Mouse (Mus musculus): ENCODE results near the gene 2900011O08Rik.
"Not testable (repeated sequence)": the region's sequence is repeated elsewhere in the genome, so short reads cannot be mapped to it uniquely, and the experiment has no call there.

The 2900011O08Rik gene

DNA sequence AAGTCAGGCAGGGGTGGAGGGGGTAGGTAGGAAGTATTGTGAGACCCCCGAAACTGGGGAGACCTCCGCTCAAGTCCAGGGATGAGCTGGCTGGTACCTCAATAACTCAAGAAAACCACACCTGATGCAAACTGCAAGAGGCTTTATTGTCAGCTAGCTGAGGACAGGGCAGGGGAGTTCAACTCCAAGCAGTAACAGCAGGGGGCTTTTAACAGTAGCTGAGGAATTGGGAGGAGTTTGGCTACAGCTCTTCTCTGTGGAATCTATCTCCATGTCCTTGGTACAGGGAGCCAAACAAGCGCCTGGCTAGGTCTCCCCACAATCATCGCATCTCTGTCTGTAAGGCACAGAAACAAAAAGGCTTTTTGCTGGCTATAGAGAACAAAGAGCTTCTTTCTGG, 80.2 kb downstream of the 2900011O08Rik start:
- in situ Hi-C loops (cut with MboI, MseI): not testable (repeated sequence)

DNA sequence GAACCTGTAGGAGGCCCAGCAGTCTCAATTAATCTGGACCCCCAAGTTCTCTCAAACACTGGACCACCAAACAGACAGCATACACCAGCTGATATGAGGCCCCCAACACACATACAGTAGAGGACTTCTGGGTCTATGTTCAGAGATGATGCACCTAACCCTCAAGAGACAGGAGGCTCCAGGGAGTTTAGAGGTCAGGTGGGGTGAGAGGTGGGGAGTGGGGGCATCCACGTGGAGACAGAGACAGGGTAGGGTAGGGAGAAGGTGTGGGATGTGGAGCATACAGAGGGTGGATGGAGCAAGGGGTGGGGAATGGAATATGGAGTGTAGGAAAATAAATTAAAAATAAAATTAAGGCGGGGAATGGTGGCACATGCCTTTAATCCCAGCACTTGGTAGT, 82.3 kb downstream of the 2900011O08Rik start:
- in situ Hi-C loops (cut with MboI, MseI): not testable (repeated sequence)

DNA sequence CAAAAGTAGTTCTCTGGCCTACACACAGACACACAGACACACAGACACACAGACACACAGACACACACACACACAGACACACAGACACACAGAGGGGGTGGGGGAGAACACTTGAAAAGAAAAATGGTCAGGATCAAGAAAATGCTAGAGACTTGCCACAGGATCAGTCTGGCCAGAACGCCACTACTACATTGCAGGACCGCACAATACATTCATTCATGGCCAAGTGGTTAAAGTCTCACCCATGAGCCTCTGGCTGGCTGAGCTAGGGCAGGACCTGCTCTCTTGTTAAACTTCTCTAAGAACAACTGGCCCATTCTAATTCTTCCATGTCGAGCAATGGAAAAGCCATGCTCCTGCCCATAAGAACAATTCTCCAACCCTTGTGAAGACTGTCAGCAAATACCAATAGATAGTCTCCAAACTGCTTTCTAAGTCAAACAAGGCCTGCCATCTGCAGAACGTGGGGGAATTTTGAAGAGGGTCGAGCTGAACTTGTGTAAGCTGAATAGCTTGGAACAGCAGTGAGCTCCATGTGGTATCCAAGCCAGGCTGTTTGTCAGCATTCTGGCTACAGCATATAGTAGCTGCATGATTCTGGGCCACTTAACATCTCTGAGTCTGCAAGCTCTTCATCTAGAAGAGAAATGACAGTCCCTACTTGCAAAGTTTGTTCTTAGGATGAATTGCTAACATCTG, 84.2 kb downstream of the 2900011O08Rik start:
- in situ Hi-C loops (cut with MboI, MseI): no loop called here

DNA sequence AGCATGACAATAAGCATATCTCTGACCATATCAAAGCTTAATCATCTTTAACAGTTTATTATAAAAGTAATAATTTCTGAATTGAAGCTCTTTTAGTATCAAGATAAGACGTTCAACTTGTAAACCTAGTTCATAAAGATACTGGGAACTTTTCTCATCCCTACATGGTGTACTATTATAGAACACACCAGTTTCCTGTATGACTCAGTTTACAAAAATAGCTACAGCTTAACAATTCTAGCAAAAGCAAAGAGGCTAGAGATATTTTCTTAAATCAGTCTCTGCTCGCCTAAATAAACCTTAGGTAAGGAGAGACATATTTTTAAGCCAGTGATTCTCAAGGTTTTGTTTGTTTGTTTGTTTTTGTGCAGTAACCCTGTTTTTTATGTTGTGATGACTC, 96.5 kb downstream of the 2900011O08Rik start:
- in situ Hi-C loops (cut with MboI, MseI): no loop called here

GRCm38 (mm10) chr16:14088249-14088648, 101.8 kb downstream of the 2900011O08Rik start:
- in situ Hi-C loops (cut with MboI, MseI): no loop called here

DNA sequence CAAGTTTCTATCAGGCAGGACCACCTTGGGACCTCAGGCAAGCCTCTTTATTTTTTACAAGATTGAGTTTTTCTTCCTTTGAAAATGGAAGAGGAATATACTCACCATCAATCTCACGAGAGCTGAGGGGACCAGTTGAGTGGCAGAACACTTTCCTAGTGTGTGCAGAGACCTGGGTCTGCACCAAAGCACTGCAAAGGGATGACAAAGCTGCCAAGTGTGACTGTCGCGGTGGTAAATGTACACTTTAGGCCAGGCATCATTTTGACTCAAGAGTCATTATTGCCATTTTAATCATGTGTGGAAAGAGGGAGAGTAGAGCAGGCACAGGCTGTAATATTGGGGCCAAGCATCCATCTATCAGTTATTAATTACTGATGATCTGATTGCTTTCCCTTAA, 102.9 kb downstream of the 2900011O08Rik start:
- in situ Hi-C loops (cut with MboI, MseI): no loop called here

- in situ Hi-C loops (cut with MboI, MseI): no loop called here
These were observed 105.4 kb downstream of the 2900011O08Rik start for GRCm38 (mm10) chr16:14091771-14092170.

DNA sequence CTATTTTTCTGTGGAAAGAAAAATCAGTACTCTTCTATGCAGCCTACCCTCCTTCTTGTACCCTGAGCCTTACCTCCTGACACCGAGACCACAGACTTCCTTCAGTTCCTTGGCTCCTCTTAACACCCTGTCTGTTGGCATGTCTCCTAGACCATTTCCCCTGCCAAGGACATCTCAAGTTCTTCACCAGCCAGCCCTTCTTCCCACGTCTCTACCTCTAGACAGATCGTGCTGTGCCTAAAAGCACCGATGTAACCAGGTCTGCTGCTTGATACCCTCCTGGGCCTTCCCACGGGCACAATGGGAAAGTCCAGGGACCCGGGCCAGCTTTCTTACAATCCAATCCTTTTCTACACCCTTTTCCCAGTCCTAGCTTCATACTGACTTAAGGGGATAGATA, 119.5 kb downstream of the 2900011O08Rik start:
- in situ Hi-C loops (cut with MboI, MseI): no loop called here

- in situ Hi-C loops (cut with MboI, MseI): no loop called here
These were observed 123.3 kb downstream of the 2900011O08Rik start for GRCm38 (mm10) chr16:14109651-14110230.

DNA sequence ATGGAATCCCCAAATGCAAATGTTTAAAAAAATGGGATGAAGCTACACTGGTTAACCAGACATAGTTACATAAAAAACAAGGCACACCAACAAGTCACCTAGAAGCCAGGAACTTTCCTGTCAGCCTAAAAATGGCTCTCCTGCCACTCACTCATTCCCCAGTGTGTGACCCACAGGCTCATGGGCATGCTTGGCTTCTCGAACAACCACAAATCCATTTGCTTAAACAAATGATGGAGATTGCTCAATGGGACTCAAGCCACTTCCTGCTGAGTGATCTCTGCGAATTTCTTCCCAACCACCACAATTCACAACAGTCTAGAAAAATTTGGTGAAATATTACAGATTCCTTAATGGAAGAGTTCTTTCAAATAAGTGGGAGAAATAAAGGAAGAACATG, 124.5 kb downstream of the 2900011O08Rik start:
- in situ Hi-C loops (cut with MboI, MseI): no loop called here

GRCm38 (mm10) chr16:14112133-14112532, 125.7 kb downstream of the 2900011O08Rik start:
- in situ Hi-C loops (cut with MboI, MseI): no loop called here

DNA sequence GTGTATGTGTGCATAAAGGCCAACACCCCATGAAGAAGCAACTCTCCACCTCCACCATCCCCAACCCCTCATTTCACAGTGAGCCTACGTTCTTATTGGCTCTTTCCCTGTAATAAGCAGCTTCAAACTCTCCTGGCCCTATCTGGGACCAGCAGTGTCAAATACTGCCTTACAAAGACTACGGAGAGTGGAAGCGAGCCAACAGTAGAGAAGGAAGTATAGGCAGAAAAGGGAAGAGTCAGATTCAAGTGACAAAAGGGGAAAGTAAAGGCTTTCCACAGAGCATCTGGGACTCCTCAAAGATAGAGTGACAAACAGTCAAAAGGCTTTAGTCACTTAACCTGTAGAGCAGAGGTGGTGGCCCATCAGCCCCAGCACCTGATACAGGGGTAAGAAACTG, 126.3 kb downstream of the 2900011O08Rik start:
- in situ Hi-C loops (cut with MboI, MseI): no loop called here

GRCm38 (mm10) chr16:14117299-14117698, 130.9 kb downstream of the 2900011O08Rik start:
- in situ Hi-C loops (cut with MboI, MseI): no loop called here

DNA sequence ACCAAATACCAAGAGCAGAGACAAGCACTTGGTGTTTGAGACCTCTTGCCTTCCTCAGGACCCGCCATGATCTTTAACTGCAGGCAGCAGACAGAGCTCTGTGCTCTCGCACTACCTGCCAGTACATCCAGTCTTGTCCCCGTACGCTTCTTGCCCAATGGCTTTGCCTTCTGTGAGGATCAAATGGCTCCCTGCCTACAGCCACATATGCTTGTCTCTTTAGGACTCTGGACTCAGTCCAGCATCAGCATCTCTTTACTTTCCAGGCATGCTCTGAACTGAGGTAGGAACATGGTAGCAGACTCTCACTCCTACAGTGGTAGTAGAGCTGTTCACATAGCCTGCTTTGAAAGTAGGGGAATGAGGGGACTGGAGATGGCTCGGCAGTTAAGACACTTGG, 134.5 kb downstream of the 2900011O08Rik start:
- in situ Hi-C loops (cut with MboI, MseI): no loop called here

- in situ Hi-C loops (cut with MboI, MseI): no loop called here
These were observed 135.2 kb downstream of the 2900011O08Rik start for GRCm38 (mm10) chr16:14121563-14121962.

- in situ Hi-C loops (cut with MboI, MseI): no loop called here
These were observed 136.2 kb downstream of the 2900011O08Rik start for GRCm38 (mm10) chr16:14122586-14122985.

DNA sequence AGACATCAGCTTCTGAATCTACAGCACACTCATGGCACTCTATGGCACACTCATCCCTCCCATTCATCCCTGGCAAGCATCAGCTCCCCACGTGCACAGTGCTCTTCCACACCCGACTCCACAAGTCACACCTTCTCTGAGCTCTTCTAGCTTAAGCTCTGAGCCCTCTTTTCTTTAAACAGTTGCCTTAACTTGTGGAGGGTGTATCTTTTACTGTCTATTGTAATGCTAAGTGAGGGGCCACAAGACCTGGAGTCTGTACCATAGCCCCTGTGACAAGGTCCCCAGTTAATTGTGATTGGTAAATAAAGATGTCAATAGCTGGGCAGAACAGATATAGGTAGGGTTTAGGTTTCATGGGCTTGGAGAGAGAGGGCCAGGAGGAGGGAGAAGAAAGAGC, 137.5 kb downstream of the 2900011O08Rik start:
- in situ Hi-C loops (cut with MboI, MseI): no loop called here

DNA sequence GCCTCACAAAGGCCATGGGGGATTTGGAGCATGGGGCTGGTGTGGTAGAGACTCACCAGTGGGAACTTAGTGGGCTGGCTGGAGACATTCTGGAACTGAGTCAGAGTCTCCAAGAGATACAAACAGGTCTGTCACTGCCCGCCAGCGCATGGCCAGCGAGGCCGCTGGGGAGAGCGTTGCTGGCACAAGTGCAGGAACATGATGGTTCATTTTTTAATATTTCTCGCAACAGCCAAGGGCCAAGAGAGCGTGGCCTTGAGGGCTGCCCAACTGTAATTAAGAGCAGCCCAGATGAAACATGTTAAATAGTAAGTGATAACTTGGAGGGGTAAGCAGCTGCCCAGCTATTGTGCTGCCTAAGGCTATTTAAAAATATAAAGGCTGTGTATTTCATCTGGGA, 138.3 kb downstream of the 2900011O08Rik start:
- in situ Hi-C loops (cut with MboI, MseI): no loop called here

DNA sequence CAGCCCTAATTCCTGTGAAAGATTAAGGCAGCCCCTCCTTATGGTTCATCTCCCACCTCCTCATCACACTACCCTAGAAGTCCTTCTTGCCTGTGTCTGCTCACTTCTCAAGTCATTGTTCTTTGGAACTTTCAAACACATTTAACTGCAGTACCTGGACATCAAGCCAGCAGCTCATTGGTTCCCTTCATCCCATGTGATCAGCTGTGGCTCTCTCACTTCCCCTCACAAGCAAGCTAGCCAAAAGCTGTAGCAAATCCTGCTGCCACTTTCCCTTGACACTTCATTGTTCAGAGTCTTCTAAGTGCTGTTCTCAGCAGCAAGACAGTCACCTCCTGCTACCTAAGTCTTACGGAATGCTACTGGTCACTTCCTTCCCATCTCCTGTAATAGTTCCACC, 138.8 kb downstream of the 2900011O08Rik start:
- in situ Hi-C loops (cut with MboI, MseI): no loop called here

DNA sequence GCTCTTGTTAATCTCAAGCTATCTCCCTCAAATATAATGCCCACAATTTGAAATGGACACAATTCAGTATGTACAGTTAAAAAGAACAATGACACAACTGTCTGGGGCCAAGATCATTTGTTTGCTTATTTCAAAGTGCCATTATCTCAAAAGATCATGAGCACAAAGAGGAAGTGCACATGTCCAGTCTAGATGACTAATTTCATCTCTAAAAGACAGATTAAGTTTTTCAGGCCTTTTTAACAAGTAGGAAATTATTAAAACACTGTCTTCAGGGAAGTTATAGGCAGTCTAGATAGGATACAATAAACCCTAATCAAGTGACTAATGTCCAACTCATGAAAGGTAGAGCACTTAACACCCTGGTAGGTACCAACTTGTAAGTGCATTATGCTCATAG, 142.6 kb downstream of the 2900011O08Rik start:
- in situ Hi-C loops (cut with MboI, MseI): no loop called here

- in situ Hi-C loops (cut with MboI, MseI): loop anchor here (10.0 kb wide), 1 partner anchor 1454 kb away; no protein-coding TSS in a partner anchor
These were observed 144.4 kb downstream of the 2900011O08Rik start for GRCm38 (mm10) chr16:14130796-14131195.

DNA sequence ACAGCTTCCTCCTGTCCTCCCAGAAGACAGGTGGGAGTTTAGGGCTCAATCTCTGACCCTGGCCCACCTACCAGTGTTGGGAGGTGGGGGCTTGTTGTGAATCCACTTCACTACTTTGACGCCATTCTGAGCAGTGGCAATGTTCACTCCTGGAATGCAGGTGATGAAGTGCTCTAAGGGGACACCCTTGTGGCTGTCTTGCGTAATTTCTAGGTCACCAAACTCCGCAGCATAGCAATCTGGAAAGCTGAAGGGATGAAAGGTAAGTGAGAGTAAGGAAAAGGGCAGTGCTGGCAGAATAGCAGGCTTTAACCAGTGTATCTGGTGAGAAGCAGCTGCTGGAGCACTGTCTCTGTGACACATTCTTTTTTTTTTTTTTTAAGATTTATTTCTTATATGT, 145.0 kb downstream of the 2900011O08Rik start:
- in situ Hi-C loops (cut with MboI, MseI): loop anchor here (10.0 kb wide), 1 partner anchor 1453 kb away; no protein-coding TSS in a partner anchor

GRCm38 (mm10) chr16:14131838-14132237, 145.4 kb downstream of the 2900011O08Rik start:
- in situ Hi-C loops (cut with MboI, MseI): loop anchor here (10.0 kb wide), 1 partner anchor 1453 kb away; no protein-coding TSS in a partner anchor

Measured in T-helper 2 cell (primary cell).